Mouse (Mus musculus) frontal cortex, postnatal 25 days (tissue): ENCODE data around the gene Adh7.

Source experiments
- DNase-seq, 2 experiments: peaks; one replicate each; pipeline ENCODE4 v3.0.0; 2022; ENCODE audit warnings: low spot score in 2 of 2

Adh7 gene

GRCm38 (mm10) chr3:138224363-138224954, 6.9 kb downstream of the Adh7 start:
- no peak for DNase-seq

GRCm38 (mm10) chr3:138225331-138225730, 7.8 kb downstream of the Adh7 start:
- no peak for DNase-seq

GRCm38 (mm10) chr3:138225853-138226252, 8.3 kb downstream of the Adh7 start:
- DNase-seq = no peak

- DNase-seq = no peak
Observed at GRCm38 (mm10) chr3:138226476-138226875, 8.9 kb downstream of the Adh7 start.

- no peak for DNase-seq
Observed at GRCm38 (mm10) chr3:138227082-138227481, 9.5 kb downstream of the Adh7 start.

GRCm38 (mm10) chr3:138227782-138228181, 10.2 kb downstream of the Adh7 start:
- DNase-seq = no peak

- DNase-seq = no peak
Observed at GRCm38 (mm10) chr3:138229448-138229847, 11.9 kb downstream of the Adh7 start.

- DNase-seq = no peak
Observed at GRCm38 (mm10) chr3:138230266-138230665, 12.7 kb downstream of the Adh7 start.

GRCm38 (mm10) chr3:138231531-138231930, 14.0 kb downstream of the Adh7 start:
- no peak for DNase-seq

- DNase-seq = no peak
Observed at GRCm38 (mm10) chr3:138236546-138237163, 19.1 kb downstream of the Adh7 start.

- no peak for DNase-seq
Observed at GRCm38 (mm10) chr3:138238046-138238445, 20.5 kb downstream of the Adh7 start.

GRCm38 (mm10) chr3:138239461-138239860, 21.9 kb downstream of the Adh7 start:
- DNase-seq = no peak

GRCm38 (mm10) chr3:138240411-138240810, 22.9 kb downstream of the Adh7 start:
- no peak for DNase-seq

GRCm38 (mm10) chr3:138240942-138241341, 23.4 kb downstream of the Adh7 start:
- no peak for DNase-seq

GRCm38 (mm10) chr3:138241371-138241770, 23.8 kb downstream of the Adh7 start:
- DNase-seq = no peak

GRCm38 (mm10) chr3:138242021-138242726, 24.6 kb downstream of the Adh7 start:
- no peak for DNase-seq

GRCm38 (mm10) chr3:138242933-138243332, 25.4 kb downstream of the Adh7 start:
- no peak for DNase-seq

GRCm38 (mm10) chr3:138244338-138244874, 26.8 kb downstream of the Adh7 start:
- DNase-seq = no peak

GRCm38 (mm10) chr3:138246511-138247020, 29.0 kb downstream of the Adh7 start:
- no peak for DNase-seq

GRCm38 (mm10) chr3:138247241-138247640, 29.7 kb downstream of the Adh7 start:
- DNase-seq = no peak

GRCm38 (mm10) chr3:138248011-138248410, 30.5 kb downstream of the Adh7 start:
- DNase-seq = no peak

- DNase-seq = no peak
Observed at GRCm38 (mm10) chr3:138248746-138249145, 31.2 kb downstream of the Adh7 start.

- no peak for DNase-seq
Observed at GRCm38 (mm10) chr3:138251156-138251555, 33.6 kb downstream of the Adh7 start.
